Mouse (Mus musculus) bone marrow, adult 2 months (tissue): ENCODE data around the gene Bmi1.

Experiments used
- CTCF ChIP-seq: fragments of 200-500 bp; IDR thresholded peaks from 2 replicates; pipeline ENCODE4 v1.5.1; 2011; ENCODE audit warnings: low read length, control low read depth; ENCODE audit not compliant: control insufficient read depth, insufficient read depth
- POLR2A ChIP-seq: fragments of 200-500 bp; IDR thresholded peaks from 2 replicates; pipeline ENCODE4 v1.6.1; 2011; ENCODE audit warnings: low read depth, mild to moderate bottlenecking, control low read depth, low read length, borderline replicate concordance; ENCODE audit not compliant: control insufficient read depth

- TF ChIP-seq POLR2A (no peak), CTCF (no peak)
Measured at GRCm38 (mm10) chr2:18718521-18718920, 41.7 kb downstream of the Bmi1 start.
